Mouse (Mus musculus): ENCODE data around the gene Plekhm1.

The Plekhm1 gene

GRCm38 (mm10) chr11:103394025-103394424 is 18.5 kb downstream of the Plekhm1 start:
- DNase-seq, result no peak

GRCm38 (mm10) chr11:103387870-103388526 is 24.5 kb downstream of the Plekhm1 start:
- DNase-seq, result no peak

GRCm38 (mm10) chr11:103386827-103387226 is 25.7 kb downstream of the Plekhm1 start:
- no peak for DNase-seq

- DNase-seq, result peak; percentile 59
These were observed 30.4 kb downstream of the Plekhm1 start for GRCm38 (mm10) chr11:103381956-103382613.

- no peak for DNase-seq
These were observed 31.0 kb downstream of the Plekhm1 start for GRCm38 (mm10) chr11:103381505-103381904.

GRCm38 (mm10) chr11:103380460-103380859 is 32.0 kb downstream of the Plekhm1 start:
- DNase-seq, result no peak

- DNase-seq, result no peak
These were observed 34.1 kb downstream of the Plekhm1 start for GRCm38 (mm10) chr11:103378341-103378740.

GRCm38 (mm10) chr11:103375772-103376171 is 36.7 kb downstream of the Plekhm1 start:
- DNase-seq, result no peak

- DNase-seq, result no peak
These were observed 37.2 kb downstream of the Plekhm1 start for GRCm38 (mm10) chr11:103375258-103375657.

GRCm38 (mm10) chr11:103373922-103374321 is 38.6 kb downstream of the Plekhm1 start:
- no peak for DNase-seq

- no peak for DNase-seq
These were observed 39.9 kb downstream of the Plekhm1 start for GRCm38 (mm10) chr11:103372561-103372960.

GRCm38 (mm10) chr11:103372068-103372467 is 40.4 kb downstream of the Plekhm1 start:
- peak; percentile 46 for DNase-seq

GRCm38 (mm10) chr11:103371222-103371539 is 41.3 kb downstream of the Plekhm1 start:
- no peak for DNase-seq

- DNase-seq, result no peak
These were observed 41.9 kb downstream of the Plekhm1 start for GRCm38 (mm10) chr11:103370397-103371221.

GRCm38 (mm10) chr11:103365530-103365929 is 47.0 kb downstream of the Plekhm1 start:
- DNase-seq, result no peak

- DNase-seq, result peak; percentile 36
These were observed 47.5 kb downstream of the Plekhm1 start for GRCm38 (mm10) chr11:103365022-103365421.

- peak; percentile 35 for DNase-seq
These were observed 48.2 kb downstream of the Plekhm1 start for GRCm38 (mm10) chr11:103364335-103364734.

- peak; percentile 39 for DNase-seq
These were observed 49.0 kb downstream of the Plekhm1 start, which contains the start of gene Arhgap27 for GRCm38 (mm10) chr11:103363214-103364148. TSS of gene Arhgap27 (minus strand) at chr11:103363692.

- DNase-seq, result no peak
These were observed 49.8 kb downstream of the Plekhm1 start for GRCm38 (mm10) chr11:103362521-103363181.

GRCm38 (mm10) chr11:103362054-103362432 is 50.4 kb downstream of the Plekhm1 start:
- no peak for DNase-seq

- no peak for DNase-seq
These were observed 51.0 kb downstream of the Plekhm1 start for GRCm38 (mm10) chr11:103361396-103362053.
